Mouse (Mus musculus): Measurements from ENCODE around the gene Vsig8. TPM values are rescaled to one million over a fixed set of nuclear protein-coding genes. Genes with fewer than 3 reads are reported as not detected.

Gene Vsig8
- polyA plus RNA-seq, 1 experiment from 2014 or later: not detected

- Histone ChIP-seq H3K27ac (no peak overlapping the region), H3K4me1 (replicated peaks) (peaks cover 28% of the 10 kb centered on the region), H3K4me3 (no peak overlapping the region), H3K27me3 (ENCODE audit: insufficient read depth, poor library complexity, severe bottlenecking) (peaks cover 43% of the 10 kb centered on the region), H3K9me3 (no peaks in the 10 kb centered on the region), H3K36me3 (no peaks in the 10 kb centered on the region)
- DNase-seq (ENCODE audit: low spot score): no peak
- WGBS: 82% methylated on average over 16 of the region's 16 CpGs
Observed at GRCm38 (mm10) chr1:172535116-172535515, 20.6 kb upstream of the Vsig8 start.

GRCm38 (mm10) chr1:172539827-172540226 lies 15.9 kb upstream of the Vsig8 start:
- WGBS: 74% methylated on average over 6 of the region's 6 CpGs
- no peak for DNase-seq (ENCODE audit: low spot score)
- H3K4me1 ChIP-seq (replicated peaks): peaks cover 8% of the 10 kb centered on the region
- no peaks in the 10 kb centered on the region for H3K36me3 ChIP-seq
- no peak overlapping the region for H3K4me3 ChIP-seq
- H3K27ac ChIP-seq: no peak overlapping the region
- no peaks in the 10 kb centered on the region for H3K9me3 ChIP-seq
- H3K27me3 ChIP-seq (ENCODE audit: insufficient read depth, poor library complexity, severe bottlenecking): peaks cover 25% of the 10 kb centered on the region

- no peak for DNase-seq (ENCODE audit: low spot score)
Observed at GRCm38 (mm10) chr1:172540283-172540820, 15.4 kb upstream of the Vsig8 start.

GRCm38 (mm10) chr1:172546062-172546461 lies 9.7 kb upstream of the Vsig8 start:
- no peak for DNase-seq (ENCODE audit: low spot score)
- H3K36me3 ChIP-seq: no peaks in the 10 kb centered on the region
- peaks cover 27% of the 10 kb centered on the region for H3K27me3 ChIP-seq (ENCODE audit: insufficient read depth, poor library complexity, severe bottlenecking)
- H3K4me3 ChIP-seq: no peak overlapping the region
- WGBS: 90% methylated on average over 4 of the region's 4 CpGs
- H3K27ac ChIP-seq: no peak overlapping the region
- no peaks in the 10 kb centered on the region for H3K9me3 ChIP-seq
- H3K4me1 ChIP-seq (replicated peaks): peaks cover 30% of the 10 kb centered on the region

More at GRCm38 (mm10) chr1:172540283-172540820, 15.4 kb upstream of the Vsig8 start:
- Histone ChIP-seq H3K4me3 (no peak overlapping the region), H3K27me3 (ENCODE audit: insufficient read depth, poor library complexity, severe bottlenecking) (peaks cover 25% of the 10 kb centered on the region), H3K36me3 (no peaks in the 10 kb centered on the region), H3K27ac (peak overlapping the region; percentile 35; the same call in 1 of the 2 replicates), H3K9me3 (no peaks in the 10 kb centered on the region), H3K4me1 (replicated peaks) (peaks cover 8% of the 10 kb centered on the region; the same call in 1 of the 2 replicates)
- 50% methylated on average over 11 of the region's 11 CpGs for WGBS

- 34% methylated on average over 7 of the region's 7 CpGs for WGBS
- Histone ChIP-seq H3K36me3 (no peaks in the 10 kb centered on the region), H3K4me1 (replicated peaks) (peaks cover 46% of the 10 kb centered on the region), H3K27ac (no peak overlapping the region), H3K9me3 (no peaks in the 10 kb centered on the region), H3K27me3 (ENCODE audit: insufficient read depth, poor library complexity, severe bottlenecking) (peaks cover 36% of the 10 kb centered on the region), H3K4me3 (no peak overlapping the region)
- DNase-seq (ENCODE audit: low spot score): no peak
Observed at GRCm38 (mm10) chr1:172548501-172548900, 7.2 kb upstream of the Vsig8 start.

GRCm38 (mm10) chr1:172549314-172549713 lies 6.4 kb upstream of the Vsig8 start:
- WGBS: 14% methylated on average over 2 of the region's 2 CpGs
- Histone ChIP-seq H3K4me1 (replicated peaks) (peaks cover 46% of the 10 kb centered on the region), H3K9me3 (no peaks in the 10 kb centered on the region), H3K36me3 (no peaks in the 10 kb centered on the region), H3K27ac (no peak overlapping the region), H3K4me3 (peak overlapping the region; percentile 53; the same call in 1 of the 2 replicates), H3K27me3 (ENCODE audit: insufficient read depth, poor library complexity, severe bottlenecking) (peaks cover 39% of the 10 kb centered on the region)
- no peak for DNase-seq (ENCODE audit: low spot score)

- 4% methylated on average over 8 of the region's 8 CpGs for WGBS
- Histone ChIP-seq H3K36me3 (no peaks in the 10 kb centered on the region), H3K4me1 (replicated peaks) (peaks cover 46% of the 10 kb centered on the region), H3K27ac (peak overlapping the region; percentile 75), H3K4me3 (peak overlapping the region; percentile 53), H3K27me3 (ENCODE audit: insufficient read depth, poor library complexity, severe bottlenecking) (peaks cover 39% of the 10 kb centered on the region), H3K9me3 (no peaks in the 10 kb centered on the region)
- no peak for DNase-seq (ENCODE audit: low spot score)
Observed at GRCm38 (mm10) chr1:172549717-172550116, 6.0 kb upstream of the Vsig8 start.

GRCm38 (mm10) chr1:172550551-172550951 lies 5.2 kb upstream of the Vsig8 start:
- Histone ChIP-seq H3K4me3 (peak overlapping the region; percentile 53), H3K27me3 (ENCODE audit: insufficient read depth, poor library complexity, severe bottlenecking) (peaks cover 41% of the 10 kb centered on the region), H3K36me3 (no peaks in the 10 kb centered on the region), H3K27ac (peak overlapping the region; percentile 75), H3K4me1 (replicated peaks) (peaks cover 46% of the 10 kb centered on the region), H3K9me3 (no peaks in the 10 kb centered on the region)
- 1% methylated on average over 8 of the region's 8 CpGs for WGBS
- peak; percentile 58 for DNase-seq (ENCODE audit: low spot score)

GRCm38 (mm10) chr1:172551009-172551408 lies 4.7 kb upstream of the Vsig8 start:
- H3K4me1 ChIP-seq (replicated peaks): peaks cover 45% of the 10 kb centered on the region
- H3K36me3 ChIP-seq: no peaks in the 10 kb centered on the region
- H3K9me3 ChIP-seq: no peaks in the 10 kb centered on the region
- peak overlapping the region; percentile 53 for H3K4me3 ChIP-seq
- H3K27me3 ChIP-seq (ENCODE audit: insufficient read depth, poor library complexity, severe bottlenecking): peaks cover 46% of the 10 kb centered on the region
- WGBS: 60% methylated on average over 7 of the region's 7 CpGs
- no peak for DNase-seq (ENCODE audit: low spot score)
- peak overlapping the region; percentile 75 for H3K27ac ChIP-seq

GRCm38 (mm10) chr1:172552623-172553022 lies 3.1 kb upstream of the Vsig8 start:
- Histone ChIP-seq H3K36me3 (no peaks in the 10 kb centered on the region), H3K27ac (peak overlapping the region; percentile 40; the same call in 1 of the 2 replicates), H3K4me3 (no peak overlapping the region), H3K4me1 (replicated peaks) (peaks cover 43% of the 10 kb centered on the region), H3K9me3 (no peaks in the 10 kb centered on the region), H3K27me3 (ENCODE audit: insufficient read depth, poor library complexity, severe bottlenecking) (peaks cover 61% of the 10 kb centered on the region)
- DNase-seq (ENCODE audit: low spot score): no peak
- 47% methylated on average over 1 of the region's 1 CpGs for WGBS

- peak overlapping the region; percentile 78 for H3K4me3 ChIP-seq
- no peaks in the 10 kb centered on the region for H3K36me3 ChIP-seq
- no peaks in the 10 kb centered on the region for H3K9me3 ChIP-seq
- WGBS: under 1% methylated on average over 65 of the region's 66 CpGs
- peak; percentile 82 for DNase-seq (ENCODE audit: low spot score)
- H3K27ac ChIP-seq: peak overlapping the region; percentile 85
- H3K27me3 ChIP-seq (ENCODE audit: insufficient read depth, poor library complexity, severe bottlenecking): peaks cover 71% of the 10 kb centered on the region
- peaks cover 25% of the 10 kb centered on the region for H3K4me1 ChIP-seq (replicated peaks)
Observed at GRCm38 (mm10) chr1:172562641-172563464, 7.1 kb downstream of the Vsig8 start.

GRCm38 (mm10) chr1:172563465-172563828 lies 7.7 kb downstream of the Vsig8 start:
- H3K9me3 ChIP-seq: no peaks in the 10 kb centered on the region
- H3K36me3 ChIP-seq: no peaks in the 10 kb centered on the region
- H3K4me3 ChIP-seq: peak overlapping the region; percentile 78
- DNase-seq (ENCODE audit: low spot score): no peak
- WGBS: 3% methylated on average over 10 of the region's 10 CpGs
- H3K27me3 ChIP-seq (ENCODE audit: insufficient read depth, poor library complexity, severe bottlenecking): peaks cover 68% of the 10 kb centered on the region
- H3K27ac ChIP-seq: peak overlapping the region; percentile 85
- peaks cover 31% of the 10 kb centered on the region for H3K4me1 ChIP-seq (replicated peaks)

- H3K27ac ChIP-seq: no peak overlapping the region
- no peak overlapping the region for H3K4me3 ChIP-seq
- peaks cover 42% of the 10 kb centered on the region for H3K27me3 ChIP-seq (ENCODE audit: insufficient read depth, poor library complexity, severe bottlenecking)
- DNase-seq (ENCODE audit: low spot score): no peak
- 68% methylated on average over 3 of the region's 3 CpGs for WGBS
- no peaks in the 10 kb centered on the region for H3K36me3 ChIP-seq
- H3K4me1 ChIP-seq (replicated peaks): peaks cover 32% of the 10 kb centered on the region
- H3K9me3 ChIP-seq: no peaks in the 10 kb centered on the region
Observed at GRCm38 (mm10) chr1:172566131-172566530, 10.4 kb downstream of the Vsig8 start.
